Comparison of ENCODE assay signal across 13 mouse cellular contexts in the genomic region with DNA sequence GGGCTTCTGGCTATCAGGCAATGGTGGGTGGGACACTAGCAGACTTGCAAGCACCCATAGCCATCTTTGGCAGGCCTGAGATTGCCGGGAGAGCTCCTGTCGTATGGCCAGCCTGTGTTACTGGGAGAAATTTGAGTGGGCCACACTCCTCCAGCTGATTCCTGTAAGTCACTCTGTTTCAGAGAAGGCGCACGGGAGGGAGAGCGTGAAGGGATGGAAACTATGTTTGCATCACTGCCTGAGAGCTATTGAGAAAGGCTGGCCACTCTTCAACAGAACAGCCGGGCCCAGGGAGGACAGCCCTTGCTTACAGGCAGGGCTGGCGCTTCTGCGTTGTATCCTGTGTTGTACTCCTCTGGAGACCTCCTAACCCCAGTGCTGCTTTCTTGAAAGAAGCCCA. TPM values are rescaled to one million over a fixed set of nuclear protein-coding genes. Genes with fewer than 3 reads are reported as not detected.
DNase-seq lines count a peak whose midpoint lies in the region; ATAC-seq and TF ChIP-seq lines count a peak whose summit lies in the region.
"Had no signal": no experiment of that assay in that cellular context is flagged by ENCODE, and none has a peak within 500 bp of the region (broad histone marks: within the 10 kb centered on the region; RNA-seq: fewer than 3 reads in every experiment).

No protein-coding gene starts in this region.

- TF ChIP-seq POLR2A in embryonic fibroblast, embryonic 13.5 days (IDR thresholded peaks at IDR 0.05; ENCODE audit: low read depth, low read length): no peak

- no peaks in the 10 kb centered on the region for H3K27me3 ChIP-seq in liver, postnatal 0 days (ENCODE audit: insufficient read depth, low read length)

- DNase-seq in left cerebral cortex, postnatal 14 days (ENCODE audit: low spot score in 2 of 2): peak; percentile 46 to 49
- DNase-seq in left cerebral cortex, postnatal 10 days (ENCODE audit: extremely low spot score in 1 of 2, low spot score in 2 of 2): no peak
- no peak for DNase-seq in liver, postnatal 0 days
- DNase-seq in right cerebral cortex, postnatal 25 days: peak; percentile 38
- no peak for DNase-seq in yolk sac, embryonic 10.5 days (ENCODE audit: low spot score)
- no peak for DNase-seq in adrenal gland, postnatal 36 days
- DNase-seq in adrenal gland, adult 8-10 months: no peak
- DNase-seq: kidney, postnatal 36 days; spleen, adult 18-20 months had no signal

- H3K9me3 ChIP-seq in liver, postnatal 0 days (ENCODE audit: low read length): no peaks in the 10 kb centered on the region
- H3K9me3 ChIP-seq: embryonic facial prominence, embryonic 12.5 days; hindbrain, embryonic 12.5 days had no signal

- no peaks in the 10 kb centered on the region; the same call in 1 of the 2 replicates for H3K4me1 ChIP-seq in embryonic fibroblast, embryonic 13.5 days (ENCODE audit: control insufficient read depth, insufficient read depth, low read length)
- H3K4me1 ChIP-seq in liver, postnatal 0 days (ENCODE audit: insufficient read depth): peaks cover 75% of the 10 kb centered on the region

- TF ChIP-seq EP300 in liver, postnatal 0 days (IDR thresholded peaks at IDR 0.05; ENCODE audit: low read depth): no peak

- no peaks in the 10 kb centered on the region for H3K36me3 ChIP-seq in liver, postnatal 0 days (replicated peaks; ENCODE audit: insufficient read depth, low read length)
- H3K36me3 ChIP-seq: embryonic facial prominence, embryonic 12.5 days; hindbrain, embryonic 12.5 days had no signal

- no peak overlapping the region for H3K4me3 ChIP-seq in embryonic fibroblast, embryonic 13.5 days (ENCODE audit: insufficient read depth, low read length)
- H3K4me3 ChIP-seq in liver, postnatal 0 days (ENCODE audit: low read depth, low read length): no peak overlapping the region
- H3K4me3 ChIP-seq: embryonic facial prominence, embryonic 12.5 days; hindbrain, embryonic 12.5 days had no signal

- no peak overlapping the region for H3K9ac ChIP-seq in liver, postnatal 0 days (replicated peaks)
- H3K9ac ChIP-seq: embryonic facial prominence, embryonic 12.5 days; hindbrain, embryonic 12.5 days had no signal

- intact Hi-C loops in left cerebral cortex, postnatal 14 days (cut with DNase I): no loop called here
- intact Hi-C loops in left cerebral cortex, postnatal 10 days (cut with DNase I): no loop called here

- H3K4me2 ChIP-seq in liver, postnatal 0 days (ENCODE audit: low read depth, low read length): peak overlapping the region; percentile 49; the same call in 1 of the 2 replicates
- H3K4me2 ChIP-seq: embryonic facial prominence, embryonic 12.5 days; hindbrain, embryonic 12.5 days had no signal

- TF ChIP-seq CTCF in embryonic fibroblast, embryonic 13.5 days (IDR thresholded peaks at IDR 0.05; ENCODE audit: borderline replicate concordance, insufficient read depth, low read length): no peak
- no peak for TF ChIP-seq CTCF in liver, postnatal 0 days (IDR thresholded peaks at IDR 0.05; ENCODE audit: low read depth)

- peak overlapping the region; percentile 38 for H3K27ac ChIP-seq in embryonic fibroblast, embryonic 13.5 days (ENCODE audit: insufficient read depth, low read length)
- peak overlapping the region; percentile 77 for H3K27ac ChIP-seq in liver, postnatal 0 days (ENCODE audit: low read depth)
- H3K27ac ChIP-seq: embryonic facial prominence, embryonic 12.5 days; hindbrain, embryonic 12.5 days had no signal

- ATAC-seq in liver, postnatal 0 days: no peak

- 62% methylated on average over 8 of the region's 8 CpGs for WGBS in liver, postnatal 0 days (ENCODE audit: insufficient replicate concordance)

RNA-seq across cellular contexts. Expression of gene Tnfaip2, which starts 5.6 kb away (rescaled TPM):
- total RNA-seq in left cerebral cortex, postnatal 14 days (2021): under 1 TPM; 0.40 to 0.93 TPM
- under 1 TPM; 0.61 to 0.81 TPM for total RNA-seq in left cerebral cortex, postnatal 10 days (2021)
- 46.5 and 58.6 TPM in 2 replicates for polyA plus RNA-seq in embryonic fibroblast, embryonic 13.5 days (2011; ENCODE audit: insufficient read length, low read depth, missing spikeins)
- polyA plus RNA-seq in liver, postnatal 0 days (2015; fragmentation: Nextera tagmentation; extraction: Ambion mirVana): 72.0 and 79.5 TPM in 2 replicates
- 10 to 100 TPM; 13.9 to 14.3 TPM for total RNA-seq in adrenal gland, postnatal 36 days (2021)
- 10 to 100 TPM; 14.3 to 28.0 (median 17.7) TPM for total RNA-seq in adrenal gland, adult 8-10 months (2022)

RNA-seq across cellular contexts. Expression of gene Exoc3l4, which starts 19.8 kb away (rescaled TPM):
- under 1 TPM; 0.62 to 0.70 TPM for total RNA-seq in left cerebral cortex, postnatal 14 days (2021)
- total RNA-seq in left cerebral cortex, postnatal 10 days (2021): 1 to 10 TPM; 1.1 to 1.7 TPM
- polyA plus RNA-seq in embryonic fibroblast, embryonic 13.5 days (2011; ENCODE audit: insufficient read length, low read depth, missing spikeins): 6.2 and 6.4 TPM in 2 replicates
- 13.7 TPM in 2 replicates for polyA plus RNA-seq in liver, postnatal 0 days (2015; fragmentation: Nextera tagmentation; extraction: Ambion mirVana)
- 1 to 10 TPM; 4.8 to 6.7 TPM for total RNA-seq in adrenal gland, postnatal 36 days (2021)
- total RNA-seq in adrenal gland, adult 8-10 months (2022): 10 to 100 TPM in 1 of 4 experiments, 1 to 10 TPM in 3; 3.2 to 10.0 (median 7.8) TPM

RNA-seq across cellular contexts. Expression of gene Lbhd2, which starts 30.0 kb away (rescaled TPM):
- 1 to 10 TPM in 1 of 2 experiments, not detected in 1; 1.8 TPM for total RNA-seq in left cerebral cortex, postnatal 14 days (2021)
- total RNA-seq in left cerebral cortex, postnatal 10 days (2021): 1 to 10 TPM; 2.6 to 3.0 TPM
- not detected in 2 replicates for polyA plus RNA-seq in embryonic fibroblast, embryonic 13.5 days (2011; ENCODE audit: insufficient read length, low read depth, missing spikeins)
- polyA plus RNA-seq in liver, postnatal 0 days (2015; fragmentation: Nextera tagmentation; extraction: Ambion mirVana): 0.22 TPM in 2 replicates
- total RNA-seq in adrenal gland, postnatal 36 days (2021): under 1 TPM in 1 of 2 experiments, not detected in 1; 0.59 TPM
- total RNA-seq in adrenal gland, adult 8-10 months (2022): 1 to 10 TPM in 1 of 4 experiments, under 1 TPM in 3; 0.67 to 1.0 (median 0.78) TPM
- total RNA-seq: MEL had no signal

RNA-seq across cellular contexts. Expression of gene Gm266, which starts 49.0 kb away (rescaled TPM):
- total RNA-seq in left cerebral cortex, postnatal 14 days (2021): 1 to 10 TPM; 4.0 to 6.6 TPM
- 1 to 10 TPM; 4.0 TPM for total RNA-seq in left cerebral cortex, postnatal 10 days (2021)
- 0.72 TPM in 1 of 2 replicates, not detected in the other for polyA plus RNA-seq in embryonic fibroblast, embryonic 13.5 days (2011; ENCODE audit: insufficient read length, low read depth, missing spikeins)
- 0.49 and 0.54 TPM in 2 replicates for polyA plus RNA-seq in liver, postnatal 0 days (2015; fragmentation: Nextera tagmentation; extraction: Ambion mirVana)
- under 1 TPM in 1 of 2 experiments, not detected in 1; 0.53 TPM for total RNA-seq in adrenal gland, postnatal 36 days (2021)
- total RNA-seq in adrenal gland, adult 8-10 months (2022): not detected
- total RNA-seq: MEL had no signal

RNA-seq across cellular contexts. Expression of gene Cdc42bpb, which starts 59.1 kb away (rescaled TPM):
- 100 to 1,000 TPM; 138 to 141 TPM for total RNA-seq in left cerebral cortex, postnatal 14 days (2021)
- 100 to 1,000 TPM; 167 to 169 TPM for total RNA-seq in left cerebral cortex, postnatal 10 days (2021)
- 60.0 and 71.1 TPM in 2 replicates for polyA plus RNA-seq in embryonic fibroblast, embryonic 13.5 days (2011; ENCODE audit: insufficient read length, low read depth, missing spikeins)
- polyA plus RNA-seq in liver, postnatal 0 days (2015; fragmentation: Nextera tagmentation; extraction: Ambion mirVana): 8.0 and 8.6 TPM in 2 replicates
- 100 to 1,000 TPM; 112 to 153 TPM for total RNA-seq in adrenal gland, postnatal 36 days (2021)
- 100 to 1,000 TPM; 112 to 162 (median 141) TPM for total RNA-seq in adrenal gland, adult 8-10 months (2022)
- total RNA-seq: MEL had no signal

Comparison
In these comparisons a context has a peak if more than half of its experiments do, and no peak if none do; other contexts are left out.
1. DNase-seq: peak in left cerebral cortex, postnatal 14 days (2 of 2) and right cerebral cortex, postnatal 25 days (single experiment); none in left cerebral cortex, postnatal 10 days (0 of 2), liver, postnatal 0 days (single experiment), yolk sac, embryonic 10.5 days (single experiment), adrenal gland, postnatal 36 days (0 of 2) and adrenal gland, adult 8-10 months (single experiment).
2. RNA of gene Tnfaip2, which starts 5.6 kb away (total RNA-seq): 14.3 to 28.0 TPM in adrenal gland, adult 8-10 months and 13.9 to 14.3 TPM in adrenal gland, postnatal 36 days; 0.40 to 0.93 TPM in left cerebral cortex, postnatal 14 days and 0.61 to 0.81 TPM in left cerebral cortex, postnatal 10 days; every median in the first group is over 4 times any median in the second.